Mouse (Mus musculus) adrenal gland, adult (tissue): ENCODE measurements around the gene Folr1.
A peak's percentile ranks its signal among the peaks of the same experiment; 100 is the strongest.

Experiments used
- DNase-seq, 2 experiments: peaks; one replicate each; pipeline ENCODE4 v3.0.0; 2022 to 2023; ENCODE audit warnings: low spot score in 1 of 2; ENCODE audit not compliant: inconsistent age in 2 of 2

Folr1 gene

GRCm38 (mm10) chr7:101869163-101869500 lies 1.5 kb downstream of the Folr1 start:
- no peak for DNase-seq

- no peak for DNase-seq
These were observed 2.1 kb downstream of the Folr1 start for GRCm38 (mm10) chr7:101868241-101869162.

- peak in 1 of 2 experiments; percentile 60 for DNase-seq
These were observed 3.1 kb downstream of the Folr1 start for GRCm38 (mm10) chr7:101867482-101867881.

GRCm38 (mm10) chr7:101866491-101867265 lies 3.9 kb downstream of the Folr1 start:
- DNase-seq, result no peak

- DNase-seq, result no peak
These were observed 7.2 kb downstream of the Folr1 start, which contains the start of gene Anapc15 for GRCm38 (mm10) chr7:101863415-101863814. Anapc15 (plus strand) TSS chr7:101863715.

- no peak for DNase-seq
These were observed 8.3 kb downstream of the Folr1 start for GRCm38 (mm10) chr7:101862291-101862690.

GRCm38 (mm10) chr7:101860978-101861377 lies 9.6 kb downstream of the Folr1 start:
- no peak for DNase-seq

- no peak for DNase-seq
These were observed 12.2 kb downstream of the Folr1 start for GRCm38 (mm10) chr7:101858362-101858761.

- DNase-seq, result no peak
These were observed 13.5 kb downstream of the Folr1 start, which contains the start of gene Folr2 for GRCm38 (mm10) chr7:101857094-101857493. Folr2 (minus strand) TSS chr7:101857194.

- DNase-seq, result no peak
These were observed 16.8 kb downstream of the Folr1 start for GRCm38 (mm10) chr7:101853816-101854215.

- no peak for DNase-seq
These were observed 17.7 kb downstream of the Folr1 start for GRCm38 (mm10) chr7:101852846-101853245.

GRCm38 (mm10) chr7:101851689-101852088 lies 18.9 kb downstream of the Folr1 start:
- DNase-seq, result no peak

- no peak for DNase-seq
These were observed 22.7 kb downstream of the Folr1 start for GRCm38 (mm10) chr7:101847934-101848333.

GRCm38 (mm10) chr7:101844186-101844585 lies 26.4 kb downstream of the Folr1 start:
- DNase-seq, result no peak

GRCm38 (mm10) chr7:101837606-101838471 lies 32.7 kb downstream of the Folr1 start, which contains the start of gene Inppl1:
Inppl1 (minus strand) TSS chr7:101838229.
- DNase-seq, result peak; percentile 94 to 98

GRCm38 (mm10) chr7:101837154-101837605 lies 33.4 kb downstream of the Folr1 start:
- no peak for DNase-seq

- peak; percentile 66 to 89 for DNase-seq
These were observed 34.1 kb downstream of the Folr1 start for GRCm38 (mm10) chr7:101836271-101837153.

GRCm38 (mm10) chr7:101835457-101836109 lies 35.0 kb downstream of the Folr1 start:
- peak in 1 of 2 experiments; percentile 62 for DNase-seq

- DNase-seq, result no peak
These were observed 35.7 kb downstream of the Folr1 start for GRCm38 (mm10) chr7:101834903-101835302.
